Mouse (Mus musculus) spleen, adult 2 months (tissue): Measurements from ENCODE around the gene Tbkbp1.

Experiments
- CTCF ChIP-seq: fragments of 200-500 bp; IDR thresholded peaks from 2 replicates; pipeline ENCODE4 v1.5.1; 2011; ENCODE audit warnings: mild to moderate bottlenecking, inconsistent platforms; ENCODE audit not compliant: insufficient read depth, insufficient read length, insufficient replicate concordance; ENCODE audit errors: extremely low read depth
- POLR2A ChIP-seq: fragments of 200-500 bp; IDR thresholded peaks from 2 replicates; pipeline ENCODE4 v1.6.1; 2011; ENCODE audit warnings: low read depth, low read length, inconsistent platforms

DNA sequence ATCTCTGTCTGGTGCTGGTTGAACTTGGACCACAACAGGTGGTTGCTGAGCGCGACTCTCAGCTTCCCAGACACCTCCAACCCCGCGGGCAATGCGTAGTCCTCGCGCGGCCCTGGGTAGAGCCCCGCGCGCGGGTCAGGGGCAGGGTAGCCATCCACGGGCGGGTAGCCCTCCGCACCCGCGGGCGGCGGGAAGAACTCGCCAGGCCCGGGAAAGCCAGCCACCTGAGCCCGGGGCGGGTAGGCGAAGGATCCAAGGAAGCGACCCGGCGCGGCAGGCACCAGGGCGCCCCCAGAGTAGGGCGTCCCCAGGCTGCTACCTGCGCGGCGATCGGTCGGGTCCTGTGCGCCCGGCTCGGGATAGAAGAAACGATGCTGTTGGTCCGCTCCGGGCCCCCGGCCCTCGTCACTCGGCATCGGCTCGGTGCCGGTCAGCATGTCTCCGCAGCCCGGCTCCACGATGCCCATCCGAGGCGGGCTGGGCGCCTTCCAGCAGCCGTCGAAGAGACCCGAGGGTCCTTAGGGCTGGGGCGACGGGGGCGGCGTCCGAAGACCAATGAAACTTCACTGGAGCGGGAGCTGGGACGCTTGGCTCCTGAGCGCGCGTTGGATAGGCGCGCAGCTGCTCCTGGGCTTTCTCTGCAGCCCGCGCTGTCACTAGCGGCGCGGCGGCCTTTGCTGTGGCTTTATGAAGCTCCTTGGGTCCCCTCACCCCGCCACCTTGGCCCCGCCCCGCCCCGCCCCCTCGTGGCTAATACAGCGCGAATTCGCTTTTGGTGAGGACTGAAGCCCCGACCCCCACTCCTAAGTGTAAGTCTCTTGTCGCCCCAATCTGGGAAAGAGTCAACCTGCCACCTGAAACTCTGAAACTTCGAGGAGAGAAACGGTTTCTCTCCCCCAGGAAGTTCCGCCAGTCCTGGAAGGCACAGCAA lies 36.4 kb downstream of the Tbkbp1 start, which contains the start of gene Tbx21:
- TF ChIP-seq POLR2A (no peak), CTCF (no peak)
